Mouse (Mus musculus) urinary bladder, postnatal 4 days (tissue): ENCODE measurements around the gene Gm9747.

Experiments
- DNase-seq, 2 experiments: peaks; one replicate each; pipeline ENCODE4 v3.0.0; 2021 to 2022; ENCODE audit warnings: low spot score in 2 of 2

Gm9747 gene

GRCm38 (mm10) chr1:82253789-82254445 is 21.0 kb downstream of the Gm9747 start:
- no peak for DNase-seq

GRCm38 (mm10) chr1:82257457-82257856 is 24.5 kb downstream of the Gm9747 start:
- no peak for DNase-seq

- no peak for DNase-seq
Measured at GRCm38 (mm10) chr1:82258331-82258730, 25.4 kb downstream of the Gm9747 start.

GRCm38 (mm10) chr1:82260055-82260454 is 27.1 kb downstream of the Gm9747 start:
- no peak for DNase-seq

GRCm38 (mm10) chr1:82261053-82261618 is 28.2 kb downstream of the Gm9747 start:
- DNase-seq, result no peak

- DNase-seq, result no peak
Measured at GRCm38 (mm10) chr1:82261638-82262037, 28.7 kb downstream of the Gm9747 start.

GRCm38 (mm10) chr1:82262331-82262730 is 29.4 kb downstream of the Gm9747 start:
- DNase-seq, result no peak

- DNase-seq, result no peak
Measured at GRCm38 (mm10) chr1:82267547-82267946, 34.6 kb downstream of the Gm9747 start.

GRCm38 (mm10) chr1:82272231-82272630 is 39.3 kb downstream of the Gm9747 start:
- DNase-seq, result no peak

- no peak for DNase-seq
Measured at GRCm38 (mm10) chr1:82273529-82273928, 40.6 kb downstream of the Gm9747 start.

- DNase-seq, result no peak
Measured at GRCm38 (mm10) chr1:82274361-82274760, 41.4 kb downstream of the Gm9747 start.

GRCm38 (mm10) chr1:82279768-82280167 is 46.9 kb downstream of the Gm9747 start:
- DNase-seq, result no peak

- DNase-seq, result no peak
Measured at GRCm38 (mm10) chr1:82281823-82282222, 48.9 kb downstream of the Gm9747 start.

GRCm38 (mm10) chr1:82282992-82283611 is 50.2 kb downstream of the Gm9747 start:
- DNase-seq, result peak; percentile 88 to 90

GRCm38 (mm10) chr1:82283901-82284301 is 51.0 kb downstream of the Gm9747 start:
- no peak for DNase-seq

- DNase-seq, result no peak
Measured at GRCm38 (mm10) chr1:82284403-82284802, 51.5 kb downstream of the Gm9747 start.
